Comparison of ENCODE assay signal across 12 mouse cellular contexts in the genomic region with DNA sequence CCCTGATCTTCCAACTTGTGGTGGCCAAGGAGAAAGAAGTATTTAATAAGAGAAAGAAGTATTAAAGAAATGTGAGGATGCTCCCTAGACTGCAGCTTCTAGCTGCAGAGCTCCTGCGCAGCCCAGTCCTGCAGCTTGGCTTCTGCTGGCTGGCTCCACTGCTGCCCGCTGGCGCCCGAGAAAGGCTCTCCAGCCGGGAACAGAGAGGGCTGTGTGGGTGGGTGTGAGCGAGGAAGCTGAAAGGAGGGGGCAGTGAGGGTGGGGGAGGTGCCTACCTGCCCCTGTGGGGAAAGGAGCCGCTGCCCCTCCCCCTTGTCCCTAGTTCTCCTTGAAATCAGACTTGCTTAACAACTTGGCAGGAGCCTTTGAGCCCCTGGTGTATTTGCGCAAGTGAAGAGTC. TPM values are rescaled to one million over a fixed set of nuclear protein-coding genes. Genes with fewer than 3 reads are reported as not detected.
A peak's percentile ranks its signal among the peaks of the same experiment; 100 is the strongest.
DNase-seq lines count a peak whose midpoint lies in the region; ATAC-seq and TF ChIP-seq lines count a peak whose summit lies in the region.
"Had no signal": no experiment of that assay in that cellular context is flagged by ENCODE, and none has a peak within 500 bp of the region (broad histone marks: within the 10 kb centered on the region; RNA-seq: fewer than 3 reads in every experiment).

A gene (minus strand): TSS at position 181 of the 400 bp plus-strand sequence.

- peaks cover 28% of the 10 kb centered on the region for H3K27me3 ChIP-seq in hindbrain, embryonic 13.5 days
- H3K27me3 ChIP-seq in midbrain, embryonic 12.5 days = peaks cover 22% of the 10 kb centered on the region
- 0 out of 2 replicates have a peak, but pooled peaks cover 4% of the 10 kb centered on the region for H3K27me3 ChIP-seq in intestine, postnatal 0 days (replicated peaks; ENCODE audit: control insufficient read depth, insufficient read depth, low read length)

- H3K9ac ChIP-seq in hindbrain, embryonic 13.5 days = no peak within 1 kb of the TSS
- H3K9ac ChIP-seq in midbrain, embryonic 12.5 days (replicated peaks) = no peak within 1 kb of the TSS
- no peak within 1 kb of the TSS for H3K9ac ChIP-seq in intestine, postnatal 0 days (ENCODE audit: low read depth, low read length)
- H3K9ac ChIP-seq: lung, embryonic 14.5 days had no signal

- H3K9me3 ChIP-seq in hindbrain, embryonic 13.5 days = no peaks in the 10 kb centered on the region
- H3K9me3 ChIP-seq in midbrain, embryonic 12.5 days = no peaks in the 10 kb centered on the region
- H3K9me3 ChIP-seq in intestine, postnatal 0 days (ENCODE audit: control insufficient read depth) = no peaks in the 10 kb centered on the region

- peak within 1 kb of the TSS; percentile 47 for H3K4me2 ChIP-seq in hindbrain, embryonic 13.5 days
- H3K4me2 ChIP-seq in midbrain, embryonic 12.5 days (replicated peaks) = peak within 1 kb of the TSS; percentile 33
- no peak within 1 kb of the TSS for H3K4me2 ChIP-seq in intestine, postnatal 0 days (replicated peaks; ENCODE audit: low read depth)
- H3K4me2 ChIP-seq: lung, embryonic 14.5 days had no signal

- peak; percentile 57; the same call in 1 of the 2 replicates for ATAC-seq in hindbrain, embryonic 13.5 days (ENCODE audit: low FRiP score)
- peak; percentile 73 for ATAC-seq in midbrain, embryonic 12.5 days (ENCODE audit: low FRiP score, low read depth)
- ATAC-seq in intestine, postnatal 0 days = no peak

- H3K4me1 ChIP-seq in hindbrain, embryonic 13.5 days (replicated peaks) = peaks cover 15% of the 10 kb centered on the region
- no peaks in the 10 kb centered on the region for H3K4me1 ChIP-seq in midbrain, embryonic 12.5 days
- H3K4me1 ChIP-seq in intestine, postnatal 0 days (replicated peaks; ENCODE audit: control insufficient read depth, insufficient read depth, low read length) = no peaks in the 10 kb centered on the region

- TF ChIP-seq CTCF in layer of hippocampus, adult 2 months (conservative IDR thresholded peaks at IDR 0.05) = no peak
- no peak for TF ChIP-seq CTCF in intestine, postnatal 0 days (IDR thresholded peaks at IDR 0.05; ENCODE audit: low read depth)

- peak within 1 kb of the TSS; percentile 39 for H3K4me3 ChIP-seq in layer of hippocampus, adult 2 months
- H3K4me3 ChIP-seq in hindbrain, embryonic 13.5 days = peak within 1 kb of the TSS; percentile 16
- H3K4me3 ChIP-seq in midbrain, embryonic 12.5 days = no peak within 1 kb of the TSS
- H3K4me3 ChIP-seq in intestine, postnatal 0 days (ENCODE audit: low read depth, low read length) = no peak within 1 kb of the TSS

- peak in 1 of 2 experiments; percentile 11 for DNase-seq in layer of hippocampus, adult 2 months (ENCODE audit: low spot score in 2 of 2)
- DNase-seq in layer of hippocampus, adult 9-10 months (ENCODE audit: low spot score) = no peak
- peak; percentile 57 for DNase-seq in telencephalon, adult 2 months (ENCODE audit: low read depth, low spot score)
- no peak for DNase-seq in retina, embryonic 14.5 days (ENCODE audit: low spot score)
- no peak for DNase-seq in thymus, postnatal 14 days
- DNase-seq: lung, embryonic 14.5 days; thymus, adult 18-20 months had no signal

- H3K27ac ChIP-seq in layer of hippocampus, adult 2 months = no peak within 1 kb of the TSS
- no peak within 1 kb of the TSS for H3K27ac ChIP-seq in hindbrain, embryonic 13.5 days
- no peak within 1 kb of the TSS for H3K27ac ChIP-seq in midbrain, embryonic 12.5 days (replicated peaks)
- H3K27ac ChIP-seq in intestine, postnatal 0 days (ENCODE audit: low read depth, low read length) = no peak within 1 kb of the TSS

- WGBS in hindbrain, embryonic 13.5 days = 5% methylated on average over 8 of the region's 8 CpGs
- 2% methylated on average over 8 of the region's 8 CpGs for whole genome bisulfite sequencing in midbrain, embryonic 12.5 days
- 4% methylated on average over 8 of the region's 8 CpGs for WGBS in intestine, postnatal 0 days

- H3K36me3 ChIP-seq in hindbrain, embryonic 13.5 days = no peaks in the 10 kb centered on the region
- H3K36me3 ChIP-seq in midbrain, embryonic 12.5 days = no peaks in the 10 kb centered on the region
- H3K36me3 ChIP-seq in intestine, postnatal 0 days (ENCODE audit: control insufficient read depth, insufficient read depth) = no peaks in the 10 kb centered on the region

RNA-seq across cellular contexts. Expression of the gene that starts here (rescaled TPM):
- 1 to 10 TPM in 1 of 2 experiments, under 1 TPM in 1; 1.00 to 1.2 TPM for total RNA-seq in layer of hippocampus, adult 2 months (2021)
- 0.12 and 0.14 TPM in 2 replicates for polyA plus RNA-seq in hindbrain, embryonic 13.5 days (2015; fragmentation: Nextera tagmentation; extraction: Ambion mirVana)
- polyA plus RNA-seq in midbrain, embryonic 12.5 days (2016; fragmentation: Nextera tagmentation; extraction: Ambion mirVana) = not detected in 2 replicates
- not detected in 2 replicates for polyA plus RNA-seq in intestine, postnatal 0 days (2015; fragmentation: Nextera tagmentation; extraction: Ambion mirVana)
- total RNA-seq: ES-E14 had no signal
- polyA plus RNA-seq: heart, postnatal 0 days; lung, embryonic 14.5 days had no signal

Comparison
In these comparisons a context has a peak if more than half of its experiments do, and no peak if none do; other contexts are left out.
1. Peak in ATAC-seq, H3K4me3 ChIP-seq and H3K4me2 ChIP-seq in hindbrain, embryonic 13.5 days; RNA of the gene not detected or under 1 TPM.
2. Peak in ATAC-seq and H3K4me2 ChIP-seq in midbrain, embryonic 12.5 days; RNA of the gene not detected or under 1 TPM.